Mouse (Mus musculus) testis, adult 2 months (tissue): ENCODE data around the gene Tex13c2.

Experiments
- CTCF ChIP-seq: fragments of 200-500 bp; IDR thresholded peaks from 2 replicates; pipeline ENCODE4 v1.5.1; 2012; ENCODE audit warnings: low read depth, mild to moderate bottlenecking, inconsistent platforms, low read length, moderate library complexity; ENCODE audit not compliant: control insufficient read depth, insufficient read depth, insufficient replicate concordance
- POLR2A ChIP-seq: fragments of 200-500 bp; IDR thresholded peaks from 2 replicates; pipeline ENCODE4 v1.6.1; 2012; ENCODE audit warnings: low read depth, mild to moderate bottlenecking, inconsistent platforms, low read length, moderate library complexity; ENCODE audit not compliant: control insufficient read depth

DNA sequence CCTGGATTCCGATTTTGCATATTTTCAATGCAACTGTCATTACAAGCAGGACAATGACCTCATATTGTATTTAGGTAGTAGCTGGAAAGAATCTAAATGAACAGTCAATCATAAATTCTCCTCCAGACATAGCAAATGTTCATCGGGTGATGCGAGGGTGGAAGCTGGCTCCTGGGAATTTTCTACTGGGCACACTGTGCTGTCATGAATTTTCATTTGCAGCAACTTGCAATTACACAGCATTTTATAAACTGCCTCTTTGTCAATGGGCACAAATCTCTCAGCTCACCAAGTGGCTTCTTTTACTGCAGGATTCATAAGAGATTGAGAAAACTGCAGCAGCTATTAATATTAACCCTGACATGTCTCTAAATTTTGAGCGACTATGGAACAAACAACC lies 41.2 kb downstream of the Tex13c2 start:
- TF ChIP-seq CTCF (no peak), POLR2A (no peak)
